Mouse (Mus musculus) liver, postnatal 0 days (tissue): ENCODE data around the gene Spin1.

Source experiments
- CTCF ChIP-seq: sonication (generic); IDR thresholded peaks from 2 replicates; pipeline ENCODE4 v1.5.1; 2016; ENCODE audit warnings: antibody characterized with exemption, low read depth
- EP300 ChIP-seq: IDR thresholded peaks from 2 replicates; pipeline ENCODE4 v1.6.1; 2016; ENCODE audit warnings: antibody characterized with exemption, low read depth, mild to moderate bottlenecking

DNA sequence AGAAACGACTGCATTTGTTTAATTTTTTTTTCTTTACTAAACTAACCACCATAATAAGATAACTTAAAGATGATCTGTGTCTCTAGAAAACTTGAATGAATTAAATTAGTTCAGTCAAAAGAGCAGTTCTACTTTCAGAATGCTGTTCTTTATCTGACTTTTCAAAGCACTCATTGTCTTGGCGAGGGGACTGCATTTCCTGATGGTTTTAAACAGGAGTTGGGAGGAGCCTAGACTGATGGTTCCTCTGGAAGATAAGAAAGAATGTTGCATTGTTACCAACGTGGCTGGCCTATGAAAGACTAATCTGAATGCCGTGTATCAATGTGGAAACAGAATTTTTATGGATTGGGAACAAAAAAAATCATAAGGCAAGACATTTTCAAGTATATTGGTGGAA, 20.1 kb downstream of the Spin1 start:
- TF ChIP-seq CTCF (no peak), EP300 (no peak)
